Mouse (Mus musculus) heart, postnatal 0 days (tissue): ENCODE data around the gene Tmbim1.

ENCODE experiments used
- CTCF ChIP-seq: IDR thresholded peaks from 2 replicates; pipeline ENCODE4 v1.5.1; 2016; ENCODE audit warnings: antibody characterized with exemption, control low read depth, low read depth
- EP300 ChIP-seq: IDR thresholded peaks from 2 replicates; pipeline ENCODE4 v1.6.1; 2016; ENCODE audit warnings: antibody characterized with exemption, low read depth

GRCm38 (mm10) chr1:74282896-74283625, 22.4 kb downstream of the Tmbim1 start:
- TF ChIP-seq CTCF (no peak), EP300 (no peak)
